Mouse (Mus musculus) midbrain, embryonic 12.5 days (tissue): ENCODE data around the gene Mmgt1. TPM values are rescaled to one million over a fixed set of nuclear protein-coding genes. Genes with fewer than 3 reads are reported as not detected.

ENCODE experiments used
- ATAC-seq: fragments of 200-750 bp; cut with Nextera tagmentation; 2 replicates; pipeline ENCODE4 v1.8.0; 2017; ENCODE audit warnings: low read depth, moderate TSS enrichment, moderate library complexity; ENCODE audit not compliant: low FRiP score
- H3K27ac ChIP-seq: fragments of 300-500 bp; sonication (generic); replicated peaks from 2 replicates; pipeline ENCODE4 v1.5.1; 2016; ENCODE audit warnings: mild to moderate bottlenecking
- H3K27me3 ChIP-seq: fragments of 300-500 bp; sonication (generic); 2 replicates; pipeline ENCODE4 v1.6.1; 2016; ENCODE audit warnings: mild to moderate bottlenecking
- H3K36me3 ChIP-seq: fragments of 300-500 bp; sonication (generic); 2 replicates; pipeline ENCODE4 v1.6.1; 2016
- H3K4me1 ChIP-seq: fragments of 300-500 bp; sonication (generic); 2 replicates; pipeline ENCODE4 v1.6.1; 2016
- H3K4me2 ChIP-seq: fragments of 300-500 bp; sonication (generic); replicated peaks from 2 replicates; pipeline ENCODE4 v1.6.1; 2016; ENCODE audit warnings: mild to moderate bottlenecking, moderate library complexity
- H3K4me3 ChIP-seq: fragments of 300-500 bp; sonication (generic); 2 replicates; pipeline ENCODE4 v1.5.1; 2016; ENCODE audit warnings: mild to moderate bottlenecking
- H3K9ac ChIP-seq: fragments of 300-500 bp; sonication (generic); replicated peaks from 2 replicates; pipeline ENCODE4 v1.6.1; 2016; ENCODE audit warnings: mild to moderate bottlenecking, moderate library complexity
- H3K9me3 ChIP-seq: fragments of 300-500 bp; sonication (generic); 2 replicates; pipeline ENCODE4 v1.6.1; 2016; ENCODE audit warnings: mild to moderate bottlenecking
- WGBS: fragments of 180-500 bp; shearing (Covaris S2); methylation state at CpG from one replicate; pipeline ENCODE4 v1.1.7; 2016; 5-methylcytosine and 5-hydroxymethylcytosine counted together
- polyA plus RNA-seq: library from polyadenylated mRNA; unstranded; fragments of >200 nt; fragmentation: Nextera tagmentation; extraction: Ambion mirVana; gene quantifications from 2 replicates; pipeline ENCODE4 v1.2.1, GENCODE M21; 2016

The Mmgt1 gene
- polyA plus RNA-seq = 52.7 and 53.0 TPM in 2 replicates

DNA sequence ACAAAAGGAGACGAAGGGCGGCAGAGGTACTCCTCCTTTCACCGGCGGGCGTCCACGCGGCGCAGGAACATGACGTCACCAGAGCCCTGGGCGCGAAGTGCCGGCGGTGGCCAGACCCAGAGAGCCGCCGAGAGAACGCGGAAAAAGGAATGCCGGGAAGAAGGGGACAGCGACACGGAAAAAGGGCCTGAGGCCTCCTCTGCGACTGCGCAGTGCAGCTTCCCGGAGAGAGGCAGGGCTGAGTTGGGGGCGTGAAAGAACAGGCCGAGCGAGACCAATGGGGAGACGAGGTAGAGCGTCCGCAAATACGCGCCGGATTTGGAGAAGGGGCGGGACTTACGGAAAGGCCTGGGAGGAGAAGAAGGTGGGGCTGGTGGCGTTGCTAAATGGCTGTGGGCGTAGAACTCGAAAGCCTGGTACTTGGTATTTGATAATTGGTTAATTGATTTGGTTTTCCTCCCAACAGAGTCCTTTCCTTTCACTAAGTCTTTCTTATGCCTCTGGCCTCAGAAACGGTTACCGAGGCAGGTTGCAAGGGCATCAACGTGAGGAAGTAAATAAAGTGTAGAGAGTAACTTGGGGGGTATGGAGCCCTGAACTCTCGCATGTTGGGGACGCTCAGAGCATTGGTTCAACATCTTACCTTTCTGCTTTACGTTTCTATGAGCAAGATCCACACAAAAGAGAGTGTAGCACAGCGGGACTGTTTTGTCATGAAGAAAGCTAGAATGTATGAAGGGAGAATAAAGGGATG lies at the start of gene Mmgt1:
TSS of gene Mmgt1 (minus strand) at position 183 of the 754 bp plus-strand sequence.
- H3K4me2 ChIP-seq = peak within 1 kb of the TSS; percentile 54
- WGBS = 17% methylated on average over 43 of the region's 44 CpGs

DNA sequence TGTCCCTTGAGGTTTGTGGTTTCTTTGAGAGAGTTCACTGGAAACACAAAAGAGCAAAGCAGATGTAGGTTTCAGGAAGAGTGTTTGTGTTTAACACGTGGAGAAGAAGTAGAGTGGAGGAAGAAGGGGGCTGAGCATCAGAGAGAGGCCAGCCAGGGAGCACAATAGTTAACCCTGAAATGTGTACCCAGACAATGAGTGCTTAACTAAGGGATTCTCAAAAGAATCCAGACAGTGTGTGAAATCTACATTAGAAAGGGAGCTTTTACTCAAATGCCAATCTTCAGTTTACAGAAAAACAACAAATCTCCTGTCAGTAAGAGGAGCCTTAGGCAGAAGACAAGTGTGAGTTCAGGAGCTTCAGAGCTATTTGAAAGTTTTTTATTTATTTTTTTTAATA lies 42.2 kb upstream of the Mmgt1 start:
- H3K9me3 ChIP-seq = no peaks in the 10 kb centered on the region
- H3K9ac ChIP-seq = no peak overlapping the region
- H3K4me1 ChIP-seq = no peaks in the 10 kb centered on the region
- ATAC-seq = no peak
- WGBS = 13% methylated on average over 1 of the region's 1 CpGs
- no peak overlapping the region for H3K4me2 ChIP-seq
- 0 out of 2 replicates have a peak, but pooled peaks cover 8% of the 10 kb centered on the region for H3K36me3 ChIP-seq
- H3K4me3 ChIP-seq = no peak overlapping the region
- no peaks in the 10 kb centered on the region for H3K27me3 ChIP-seq
- H3K27ac ChIP-seq = no peak overlapping the region

More for the DNA sequence above, at the start of gene Mmgt1:
- Histone ChIP-seq H3K9me3 (no peaks in the 10 kb centered on the region), H3K36me3 (no peaks in the 10 kb centered on the region), H3K4me3 (peak within 1 kb of the TSS; percentile 66), H3K27ac (peak within 1 kb of the TSS; percentile 74), H3K9ac (peak within 1 kb of the TSS; percentile 75), H3K4me1 (peaks cover 8% of the 10 kb centered on the region), H3K27me3 (no peaks in the 10 kb centered on the region)
- peak; percentile 99 for ATAC-seq

DNA sequence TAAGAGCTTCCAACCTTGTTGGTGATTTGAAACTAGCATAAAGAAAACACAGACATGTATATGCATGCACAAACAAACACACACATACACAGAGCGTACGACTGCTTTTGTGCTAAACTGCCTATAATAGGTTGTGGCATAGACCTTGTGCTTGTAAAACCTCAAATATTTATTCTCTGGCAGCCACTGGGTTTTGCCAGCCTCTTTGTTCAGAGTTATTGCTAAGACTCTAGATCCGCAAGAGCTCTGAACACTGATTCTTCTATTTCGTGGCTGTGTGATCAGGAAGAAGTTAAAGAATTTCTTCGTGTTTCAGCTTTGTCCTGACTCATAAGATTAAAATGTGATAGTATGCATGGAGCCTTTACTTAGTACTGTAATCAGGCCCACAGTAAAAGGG lies 38.3 kb upstream of the Mmgt1 start:
- Histone ChIP-seq H3K27me3 (no peaks in the 10 kb centered on the region), H3K4me3 (no peak overlapping the region), H3K9me3 (no peaks in the 10 kb centered on the region), H3K4me2 (no peak overlapping the region), H3K4me1 (no peaks in the 10 kb centered on the region), H3K9ac (no peak overlapping the region), H3K36me3 (0 out of 2 replicates have a peak, but pooled peaks cover 8% of the 10 kb centered on the region), H3K27ac (no peak overlapping the region)
- no peak for ATAC-seq
- 83% methylated on average over 5 of the region's 5 CpGs for WGBS

- no peaks in the 10 kb centered on the region for H3K27me3 ChIP-seq
- no peak overlapping the region for H3K27ac ChIP-seq
- 0 out of 2 replicates have a peak, but pooled peaks cover 8% of the 10 kb centered on the region for H3K4me1 ChIP-seq
- no peak for ATAC-seq
- H3K4me2 ChIP-seq = no peak overlapping the region
- no peaks in the 10 kb centered on the region for H3K9me3 ChIP-seq
- H3K36me3 ChIP-seq = no peaks in the 10 kb centered on the region
- H3K4me3 ChIP-seq = no peak overlapping the region
- H3K9ac ChIP-seq = no peak overlapping the region
- WGBS = 86% methylated on average over 2 of the region's 2 CpGs
Observed at GRCm38 (mm10) chrX:56615236-56615635, 17.4 kb upstream of the Mmgt1 start.

GRCm38 (mm10) chrX:56610318-56610694 lies 12.4 kb upstream of the Mmgt1 start:
- ATAC-seq = peak; percentile 32; the same call in 1 of the 2 replicates
- 21% methylated on average over 13 of the region's 13 CpGs for WGBS
- Histone ChIP-seq H3K4me1 (0 out of 2 replicates have a peak, but pooled peaks cover 8% of the 10 kb centered on the region), H3K4me2 (peak overlapping the region; percentile 60), H3K27ac (peak overlapping the region; percentile 82), H3K4me3 (peak overlapping the region; percentile 58), H3K27me3 (no peaks in the 10 kb centered on the region), H3K9ac (peak overlapping the region; percentile 66), H3K9me3 (no peaks in the 10 kb centered on the region), H3K36me3 (no peaks in the 10 kb centered on the region)

- Histone ChIP-seq H3K4me3 (peak within 1 kb of the TSS; percentile 58), H3K27ac (peak within 1 kb of the TSS; percentile 82), H3K36me3 (no peaks in the 10 kb centered on the region), H3K27me3 (no peaks in the 10 kb centered on the region), H3K9me3 (no peaks in the 10 kb centered on the region), H3K4me1 (0 out of 2 replicates have a peak, but pooled peaks cover 8% of the 10 kb centered on the region), H3K9ac (peak within 1 kb of the TSS; percentile 66), H3K4me2 (peak within 1 kb of the TSS; percentile 60)
- peak; percentile 97 for ATAC-seq
- whole genome bisulfite sequencing = 14% methylated on average over 30 of the region's 50 CpGs
Observed at GRCm38 (mm10) chrX:56609623-56610317, 11.9 kb upstream of the Mmgt1 start, which contains the start of gene Slc9a6. Slc9a6 (plus strand) TSS chrX:56609757.

- ATAC-seq = no peak; the same call in 1 of the 2 replicates
- no peak overlapping the region for H3K9ac ChIP-seq
- H3K9me3 ChIP-seq = no peaks in the 10 kb centered on the region
- H3K27ac ChIP-seq = peak overlapping the region; percentile 49; the same call in 1 of the 2 replicates
- peak overlapping the region; percentile 45 for H3K4me2 ChIP-seq
- H3K27me3 ChIP-seq = no peaks in the 10 kb centered on the region
- H3K4me3 ChIP-seq = peak overlapping the region; percentile 58
- 25% methylated on average over 7 of the region's 7 CpGs for WGBS
- H3K4me1 ChIP-seq = 0 out of 2 replicates have a peak, but pooled peaks cover 8% of the 10 kb centered on the region
- H3K36me3 ChIP-seq = no peaks in the 10 kb centered on the region
Observed at GRCm38 (mm10) chrX:56609285-56609622, 11.4 kb upstream of the Mmgt1 start.

DNA sequence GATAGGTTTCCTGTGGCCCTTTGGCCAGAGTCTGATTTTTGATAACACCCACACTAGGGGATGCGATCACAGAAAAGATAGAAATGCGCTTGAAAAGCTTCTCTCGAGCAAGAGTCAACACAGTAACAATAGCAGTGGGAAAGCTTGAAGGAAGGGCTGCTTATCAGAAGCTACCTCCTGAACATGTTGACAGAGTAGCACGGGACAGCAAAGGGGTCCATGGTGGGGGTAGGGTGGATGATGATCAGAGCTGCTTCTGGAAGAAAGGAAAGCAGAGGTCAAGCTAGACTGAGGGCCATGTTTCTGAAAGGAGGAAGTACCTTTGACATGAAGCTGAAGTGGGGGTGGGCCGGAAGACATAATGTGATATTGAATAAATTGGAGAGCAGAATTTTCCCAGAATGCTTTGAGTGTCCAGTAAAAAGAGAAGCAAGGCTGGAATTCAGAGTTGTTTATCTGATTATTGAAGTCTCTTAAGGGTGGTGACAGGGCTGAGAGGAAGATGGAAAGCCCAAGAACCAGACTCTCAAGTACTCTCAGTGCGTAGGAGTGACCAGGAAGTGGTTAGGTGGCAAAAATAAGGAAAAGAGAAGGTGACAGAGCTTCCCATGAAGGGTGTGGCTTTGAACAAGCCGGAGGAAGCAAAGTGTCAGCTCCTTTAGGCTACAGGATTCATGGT lies 9.3 kb upstream of the Mmgt1 start:
- H3K9ac ChIP-seq = no peak overlapping the region
- H3K27me3 ChIP-seq = no peaks in the 10 kb centered on the region
- no peaks in the 10 kb centered on the region for H3K9me3 ChIP-seq
- no peak overlapping the region for H3K4me3 ChIP-seq
- ATAC-seq = no peak
- H3K4me2 ChIP-seq = no peak overlapping the region
- H3K4me1 ChIP-seq = 0 out of 2 replicates have a peak, but pooled peaks cover 8% of the 10 kb centered on the region
- no peak overlapping the region for H3K27ac ChIP-seq
- 82% methylated on average over 7 of the region's 7 CpGs for WGBS
- no peaks in the 10 kb centered on the region for H3K36me3 ChIP-seq

- no peaks in the 10 kb centered on the region for H3K27me3 ChIP-seq
- no peaks in the 10 kb centered on the region for H3K9me3 ChIP-seq
- H3K4me2 ChIP-seq = no peak overlapping the region
- H3K4me1 ChIP-seq = 0 out of 2 replicates have a peak, but pooled peaks cover 8% of the 10 kb centered on the region
- H3K9ac ChIP-seq = no peak overlapping the region
- no peak for ATAC-seq
- H3K36me3 ChIP-seq = no peaks in the 10 kb centered on the region
- H3K27ac ChIP-seq = no peak overlapping the region
- 66% methylated on average over 2 of the region's 2 CpGs for WGBS
- H3K4me3 ChIP-seq = no peak overlapping the region
Observed at GRCm38 (mm10) chrX:56606536-56606935, 8.7 kb upstream of the Mmgt1 start.

DNA sequence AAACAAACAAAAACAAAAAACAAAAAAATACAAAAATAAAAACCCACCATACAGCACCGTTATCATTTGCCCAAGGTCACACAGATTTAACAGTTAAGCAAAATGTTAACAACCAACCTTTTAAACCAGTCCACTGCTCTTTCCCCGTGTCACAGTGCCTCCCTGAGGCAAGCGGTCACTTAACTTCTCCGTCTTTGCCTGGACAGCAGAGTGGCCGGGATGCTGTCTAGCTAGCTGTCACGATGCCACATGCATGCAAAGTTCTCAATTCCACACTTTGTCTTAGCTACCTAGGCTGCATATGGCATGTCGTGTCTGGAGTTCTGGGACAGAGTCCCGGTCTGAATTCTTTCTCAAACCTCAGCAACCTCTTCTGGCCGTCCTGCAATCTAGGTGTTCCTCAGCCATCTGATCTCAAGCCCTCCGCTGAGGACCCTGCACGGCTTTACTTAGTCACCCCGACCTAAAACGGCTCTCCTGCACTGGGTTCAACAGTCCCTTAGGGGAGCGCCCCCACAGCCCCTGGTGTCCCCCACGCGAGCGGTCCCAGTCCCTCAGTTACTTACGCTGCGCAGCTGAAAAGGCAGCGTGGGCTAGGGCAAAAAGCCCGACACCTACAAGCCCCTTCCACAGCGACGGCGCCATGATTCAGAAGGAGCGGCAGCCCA lies 516 bp downstream of the Mmgt1 start:
- Histone ChIP-seq H3K4me3 (peak overlapping the region; percentile 66), H3K27me3 (no peaks in the 10 kb centered on the region), H3K9ac (peak overlapping the region; percentile 75), H3K9me3 (no peaks in the 10 kb centered on the region), H3K4me1 (peaks cover 8% of the 10 kb centered on the region), H3K27ac (peak overlapping the region; percentile 74), H3K36me3 (no peaks in the 10 kb centered on the region), H3K4me2 (peak overlapping the region; percentile 54)
- 23% methylated on average over 25 of the region's 25 CpGs for WGBS
- ATAC-seq = peak; percentile 74

DNA sequence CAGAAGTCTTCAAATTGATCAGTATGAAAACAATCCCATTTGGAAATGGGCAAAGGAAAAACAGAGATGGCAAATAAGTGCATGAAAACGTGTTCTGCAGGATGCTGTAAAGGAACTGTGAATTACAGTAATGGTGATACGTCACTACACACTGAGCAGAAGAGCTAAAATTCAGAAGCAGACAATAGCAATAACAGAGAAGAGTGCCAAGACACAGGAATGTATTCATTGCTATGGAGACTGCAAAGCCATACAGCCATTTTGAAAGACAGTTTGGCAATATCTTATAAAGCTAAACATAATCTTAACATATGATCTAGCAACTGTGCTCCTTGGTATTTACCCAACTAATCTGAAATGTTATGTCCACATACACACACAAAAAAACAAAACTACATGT lies 19.7 kb downstream of the Mmgt1 start:
- Histone ChIP-seq H3K9me3 (no peaks in the 10 kb centered on the region), H3K4me3 (no peak overlapping the region), H3K9ac (no peak overlapping the region), H3K4me1 (no peaks in the 10 kb centered on the region), H3K27me3 (no peaks in the 10 kb centered on the region), H3K4me2 (no peak overlapping the region), H3K27ac (no peak overlapping the region), H3K36me3 (no peaks in the 10 kb centered on the region)
- ATAC-seq = no peak
- WGBS = 81% methylated on average over 2 of the region's 2 CpGs
